Mouse (Mus musculus) forebrain, embryonic 12.5 days (tissue): Measurements from ENCODE around the gene Carhsp1. TPM values are rescaled to one million over a fixed set of nuclear protein-coding genes. Genes with fewer than 3 reads are reported as not detected.

Experiments
- ATAC-seq: fragments of 200-750 bp; cut with Nextera tagmentation; 2 replicates; pipeline ENCODE4 v1.8.0; 2017; ENCODE audit warnings: moderate TSS enrichment; ENCODE audit not compliant: low FRiP score
- H3K27ac ChIP-seq: fragments of 300-500 bp; sonication (generic); 2 replicates; pipeline ENCODE4 v1.5.1; 2016; ENCODE audit warnings: mild to moderate bottlenecking
- H3K27me3 ChIP-seq: fragments of 300-500 bp; sonication (generic); 2 replicates; pipeline ENCODE4 v1.6.1; 2016; ENCODE audit warnings: mild to moderate bottlenecking
- H3K36me3 ChIP-seq: fragments of 300-500 bp; sonication (generic); replicated peaks from 2 replicates; pipeline ENCODE4 v1.6.1; 2016; ENCODE audit warnings: mild to moderate bottlenecking
- H3K4me1 ChIP-seq: fragments of 300-500 bp; sonication (generic); 2 replicates; pipeline ENCODE4 v1.6.1; 2016
- H3K4me2 ChIP-seq: fragments of 300-500 bp; sonication (generic); 2 replicates; pipeline ENCODE4 v1.6.1; 2016; ENCODE audit warnings: mild to moderate bottlenecking, moderate library complexity
- H3K4me3 ChIP-seq: fragments of 300-500 bp; sonication (generic); replicated peaks from 2 replicates; pipeline ENCODE4 v1.5.1; 2016; ENCODE audit warnings: mild to moderate bottlenecking
- H3K9ac ChIP-seq: fragments of 300-500 bp; sonication (generic); 2 replicates; pipeline ENCODE4 v1.6.1; 2016; ENCODE audit warnings: mild to moderate bottlenecking
- H3K9me3 ChIP-seq: fragments of 300-500 bp; sonication (generic); 2 replicates; pipeline ENCODE4 v1.6.1; 2016
- whole genome bisulfite sequencing: fragments of 180-500 bp; shearing (Covaris S2); methylation state at CpG from one replicate; pipeline ENCODE4 v1.1.7; 2016; 5-methylcytosine and 5-hydroxymethylcytosine counted together
- microRNA-seq: library from miRNA; unstranded; fragments of <30 nt; microRNA quantifications from one replicate; pipeline ENCODE4, GENCODE M21; 2017
- polyA plus RNA-seq: library from polyadenylated mRNA; unstranded; fragments of >200 nt; fragmentation: Nextera tagmentation; extraction: Ambion mirVana; gene quantifications from 2 replicates; pipeline ENCODE4 v1.2.1, GENCODE M21; 2016

Carhsp1 gene
- polyA plus RNA-seq, 1 experiment from 2014 or later = 191 TPM

GRCm38 (mm10) chr16:8630419-8630818 lies 41.5 kb downstream of the Carhsp1 start:
- ATAC-seq = no peak
- no peaks in the 10 kb centered on the region for H3K4me1 ChIP-seq
- H3K4me2 ChIP-seq = no peak overlapping the region
- H3K9me3 ChIP-seq = no peaks in the 10 kb centered on the region
- H3K9ac ChIP-seq = no peak overlapping the region
- no peak overlapping the region for H3K4me3 ChIP-seq
- 82% methylated on average over 2 of the region's 2 CpGs for WGBS
- H3K36me3 ChIP-seq = peaks cover 24% of the 10 kb centered on the region
- H3K27ac ChIP-seq = no peak overlapping the region
- no peaks in the 10 kb centered on the region for H3K27me3 ChIP-seq

GRCm38 (mm10) chr16:8620315-8621115 lies 51.4 kb downstream of the Carhsp1 start:
- no peak overlapping the region for H3K4me2 ChIP-seq
- no peak overlapping the region for H3K27ac ChIP-seq
- H3K4me3 ChIP-seq = no peak overlapping the region
- H3K27me3 ChIP-seq = no peaks in the 10 kb centered on the region
- peaks cover 8% of the 10 kb centered on the region; the same call in 1 of the 2 replicates for H3K4me1 ChIP-seq
- peaks cover 2% of the 10 kb centered on the region; the same call in 1 of the 2 replicates for H3K36me3 ChIP-seq
- no peak for ATAC-seq
- WGBS = 81% methylated on average over 16 of the region's 16 CpGs
- no peak overlapping the region for H3K9ac ChIP-seq
- no peaks in the 10 kb centered on the region for H3K9me3 ChIP-seq

DNA sequence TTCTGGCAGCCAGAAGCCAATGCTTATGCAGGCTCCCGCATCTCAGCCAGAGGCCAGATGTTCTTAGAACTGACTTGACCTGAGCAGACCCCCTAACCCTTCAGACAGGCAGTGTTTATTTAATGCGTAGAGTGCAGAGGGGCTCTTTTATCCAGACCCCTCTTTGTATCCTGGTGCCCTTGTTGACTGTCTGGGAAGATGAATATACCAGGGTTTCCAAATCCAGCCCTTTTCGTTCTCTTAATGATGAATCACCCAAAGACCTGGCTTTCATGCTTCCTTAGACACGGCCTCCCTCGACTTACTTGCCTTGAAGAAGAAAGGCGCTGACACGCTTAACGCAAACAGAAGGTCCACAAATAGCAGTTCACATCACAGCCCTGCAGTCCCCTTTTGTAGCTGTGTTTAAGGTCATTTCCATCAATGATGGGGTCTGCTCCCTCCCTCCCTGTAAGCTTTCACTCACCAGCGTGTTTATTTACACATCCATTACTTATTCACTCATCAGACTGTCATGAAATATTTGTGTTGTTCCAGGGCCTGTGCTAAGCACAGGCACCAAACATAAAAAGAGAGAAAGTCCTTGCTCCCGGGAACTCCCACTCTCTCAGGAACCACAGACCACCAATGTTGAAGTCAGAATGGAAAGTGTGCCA lies 52.2 kb downstream of the Carhsp1 start:
- Histone ChIP-seq H3K36me3 (peaks cover 2% of the 10 kb centered on the region; the same call in 1 of the 2 replicates), H3K9ac (no peak overlapping the region), H3K27me3 (no peaks in the 10 kb centered on the region), H3K27ac (no peak overlapping the region), H3K4me2 (no peak overlapping the region), H3K4me3 (no peak overlapping the region), H3K9me3 (no peaks in the 10 kb centered on the region), H3K4me1 (peaks cover 8% of the 10 kb centered on the region; the same call in 1 of the 2 replicates)
- no peak for ATAC-seq
- 52% methylated on average over 10 of the region's 10 CpGs for WGBS

- Histone ChIP-seq H3K4me3 (no peak overlapping the region), H3K9ac (no peak overlapping the region), H3K4me1 (no peaks in the 10 kb centered on the region), H3K36me3 (peaks cover 3% of the 10 kb centered on the region; the same call in 1 of the 2 replicates), H3K27me3 (no peaks in the 10 kb centered on the region), H3K27ac (no peak overlapping the region), H3K9me3 (no peaks in the 10 kb centered on the region), H3K4me2 (no peak overlapping the region)
- ATAC-seq = no peak
- 87% methylated on average over 3 of the region's 3 CpGs for WGBS
Observed at GRCm38 (mm10) chr16:8613447-8613846, 58.5 kb downstream of the Carhsp1 start.

DNA sequence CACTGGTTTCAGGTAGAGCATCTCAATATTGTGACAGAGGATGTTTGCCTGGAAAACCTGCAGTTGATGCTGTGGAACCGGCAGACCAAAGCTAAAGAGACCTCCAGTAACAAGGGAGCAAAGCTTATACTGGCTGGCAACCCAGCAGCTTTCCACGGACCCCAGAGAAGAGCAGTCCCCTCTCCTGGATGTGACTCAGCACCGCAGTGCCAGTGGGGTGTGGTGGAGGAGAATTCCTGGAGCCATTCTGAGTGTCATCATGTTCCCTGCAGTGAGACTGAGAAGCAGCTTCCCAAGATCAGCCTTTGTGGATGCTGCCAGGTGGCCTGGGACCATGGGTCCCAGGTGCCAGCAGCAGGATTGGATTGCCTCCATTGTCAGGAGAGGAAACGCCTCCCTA lies 58.9 kb downstream of the Carhsp1 start:
- no peaks in the 10 kb centered on the region for H3K4me1 ChIP-seq

GRCm38 (mm10) chr16:8612214-8613005 lies 59.5 kb downstream of the Carhsp1 start:
- H3K36me3 ChIP-seq = peaks cover 3% of the 10 kb centered on the region; the same call in 1 of the 2 replicates
- no peak overlapping the region for H3K4me3 ChIP-seq
- no peak for ATAC-seq
- no peak overlapping the region for H3K9ac ChIP-seq
- no peak overlapping the region for H3K27ac ChIP-seq
- H3K27me3 ChIP-seq = no peaks in the 10 kb centered on the region
- H3K4me2 ChIP-seq = no peak overlapping the region
- 86% methylated on average over 8 of the region's 8 CpGs for WGBS
- no peaks in the 10 kb centered on the region for H3K9me3 ChIP-seq
- no peaks in the 10 kb centered on the region for H3K4me1 ChIP-seq

More for the DNA sequence above, 58.9 kb downstream of the Carhsp1 start:
- WGBS = 84% methylated on average over 4 of the region's 4 CpGs
- H3K27ac ChIP-seq = no peak overlapping the region
- H3K9me3 ChIP-seq = no peaks in the 10 kb centered on the region
- ATAC-seq = no peak
- no peak overlapping the region for H3K4me2 ChIP-seq
- H3K4me3 ChIP-seq = no peak overlapping the region
- H3K9ac ChIP-seq = no peak overlapping the region
- H3K27me3 ChIP-seq = no peaks in the 10 kb centered on the region
- H3K36me3 ChIP-seq = peaks cover 3% of the 10 kb centered on the region; the same call in 1 of the 2 replicates

GRCm38 (mm10) chr16:8610397-8610796 lies 61.6 kb downstream of the Carhsp1 start:
- Histone ChIP-seq H3K4me2 (no peak overlapping the region), H3K9ac (no peak overlapping the region), H3K36me3 (peaks cover 3% of the 10 kb centered on the region; the same call in 1 of the 2 replicates), H3K4me1 (no peaks in the 10 kb centered on the region), H3K4me3 (no peak overlapping the region), H3K27me3 (no peaks in the 10 kb centered on the region), H3K9me3 (no peaks in the 10 kb centered on the region), H3K27ac (no peak overlapping the region)
- WGBS = 82% methylated on average over 3 of the region's 3 CpGs
- ATAC-seq = no peak

Small RNAs within 50 kb of the gene (microRNA-seq; reads per million reads assigned to microRNA genes)
- gene Gm22137 = not detected

Other genes starting within 250 kb of the Carhsp1 start
- gene Tmem114, start 247.0 kb downstream of the Carhsp1 start, polyA plus RNA-seq = not detected in 2 replicates
- gene Mettl22, start 201.4 kb downstream of the Carhsp1 start, polyA plus RNA-seq = 19.3 and 21.1 TPM in 2 replicates
- 37.9 and 49.9 TPM in 2 replicates for gene Abat, start 158.7 kb downstream of the Carhsp1 start, polyA plus RNA-seq
- 46.7 and 54.1 TPM in 2 replicates for gene Pmm2, start 34.5 kb downstream of the Carhsp1 start, polyA plus RNA-seq
- gene Tmem186, start 34.4 kb downstream of the Carhsp1 start, polyA plus RNA-seq = 24.3 and 25.4 TPM in 2 replicates
- not detected in 2 replicates for gene Gm5767, start 8.6 kb upstream of the Carhsp1 start, polyA plus RNA-seq
- gene Usp7, start 120.2 kb upstream of the Carhsp1 start, polyA plus RNA-seq = 40.3 and 41.8 TPM in 2 replicates
- gene 1810013L24Rik, start 157.9 kb upstream of the Carhsp1 start, polyA plus RNA-seq = 37.3 and 40.1 TPM in 2 replicates